Mouse (Mus musculus) E14TG2a.4 (cell line): ENCODE results near the gene Havcr2.

Experiments used
- CTCF ChIP-seq: conservative IDR thresholded peaks from 2 replicates; pipeline ENCODE4 v1.5.1; 2014; ENCODE audit warnings: low read length
- NANOG ChIP-seq: IDR thresholded peaks from 2 replicates; pipeline ENCODE4 v1.6.1; 2014; ENCODE audit warnings: borderline replicate concordance, low read length, mixed read lengths

GRCm38 (mm10) chr11:46431129-46431528 is 23.6 kb upstream of the Havcr2 start:
- peak; percentile 71 for TF ChIP-seq CTCF
- no peak for TF ChIP-seq NANOG
